ENCODE assay signal across 8 mouse cellular contexts in the genomic region with DNA sequence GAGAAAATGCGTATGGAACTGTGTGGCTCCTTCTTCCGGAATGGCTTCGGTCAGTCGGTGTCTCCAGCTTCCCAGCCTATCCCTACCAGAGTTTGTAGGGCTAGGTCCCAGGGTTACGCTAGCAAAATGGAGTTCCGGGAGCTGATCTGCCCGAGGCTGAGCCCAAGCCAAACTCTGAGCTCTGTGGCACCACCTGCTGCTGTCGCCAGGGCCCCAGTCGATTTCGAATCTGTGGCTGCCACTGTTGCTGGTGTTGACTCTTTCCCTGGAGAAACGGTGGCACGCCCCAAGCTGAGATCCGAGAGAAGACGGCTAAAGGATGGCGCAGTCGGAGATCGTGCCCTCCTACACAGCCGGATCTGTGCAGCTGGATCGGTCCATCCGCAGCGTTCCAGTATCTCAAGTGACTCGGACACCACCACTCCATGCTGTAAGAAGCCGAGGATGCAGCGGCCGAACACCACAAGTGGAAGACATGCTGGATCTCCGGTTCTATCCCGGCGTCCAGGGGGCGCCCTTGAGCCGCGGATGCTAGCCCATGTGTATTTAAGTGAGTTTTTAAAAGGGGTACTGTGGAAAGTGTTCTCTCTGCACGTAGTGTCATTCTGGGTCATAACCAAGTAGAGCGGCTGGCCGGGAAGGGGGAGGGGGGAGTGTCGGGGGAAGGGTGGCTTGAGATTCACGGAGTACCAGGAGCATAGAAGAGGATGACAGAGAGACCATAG. TPM values are rescaled to one million over a fixed set of nuclear protein-coding genes. Genes with fewer than 3 reads are reported as not detected.
A peak's percentile ranks its signal among the peaks of the same experiment; 100 is the strongest.
DNase-seq lines count a peak whose midpoint lies in the region; ATAC-seq and TF ChIP-seq lines count a peak whose summit lies in the region.

No protein-coding gene starts in this region.

- ATAC-seq in forebrain, embryonic 13.5 days, result peak; percentile 27; the same call in 1 of the 2 replicates
- peak; percentile 31; the same call in 1 of the 2 replicates for ATAC-seq in neural tube, embryonic 15.5 days (ENCODE audit: low FRiP score)

- peak overlapping the region; percentile 45 for H3K9ac ChIP-seq in forebrain, embryonic 13.5 days
- H3K9ac ChIP-seq in neural tube, embryonic 15.5 days (replicated peaks), result peak overlapping the region; percentile 8; the same call in 1 of the 2 replicates

- 1% methylated on average over 36 of the region's 36 CpGs for WGBS in forebrain, embryonic 13.5 days
- WGBS in neural tube, embryonic 15.5 days, result 2% methylated on average over 36 of the region's 36 CpGs

- H3K4me2 ChIP-seq in forebrain, embryonic 13.5 days, result peak overlapping the region; percentile 63
- peak overlapping the region; percentile 54 for H3K4me2 ChIP-seq in neural tube, embryonic 15.5 days

- no peaks in the 10 kb centered on the region for H3K27me3 ChIP-seq in E14TG2a.4 (ENCODE audit: insufficient read depth, low read length)
- no peaks in the 10 kb centered on the region for H3K27me3 ChIP-seq in forebrain, embryonic 13.5 days
- H3K27me3 ChIP-seq in neural tube, embryonic 15.5 days (replicated peaks), result no peaks in the 10 kb centered on the region; the same call in 1 of the 2 replicates

- no peak overlapping the region for H3K27ac ChIP-seq in forebrain, embryonic 13.5 days
- H3K27ac ChIP-seq in neural tube, embryonic 15.5 days (replicated peaks), result no peak overlapping the region

- intact Hi-C loops in heart, postnatal 14 days (cut with DNase I), result loop anchor here (2.0 kb wide), 1 partner anchor 24 kb away; no protein-coding TSS in a partner anchor

- peaks cover 1% of the 10 kb centered on the region; the same call in 1 of the 2 replicates for H3K36me3 ChIP-seq in E14TG2a.4 (ENCODE audit: insufficient read depth, low read length)
- H3K36me3 ChIP-seq in forebrain, embryonic 13.5 days (ENCODE audit: poor library complexity, severe bottlenecking), result 0 out of 2 replicates have a peak, but pooled peaks cover under 1% of the 10 kb centered on the region
- H3K36me3 ChIP-seq in neural tube, embryonic 15.5 days, result 0 out of 2 replicates have a peak, but pooled peaks cover 2% of the 10 kb centered on the region

- TF ChIP-seq CTCF in E14TG2a.4 (conservative IDR thresholded peaks at IDR 0.05; ENCODE audit: low read length), result peak; percentile 44

- H3K4me1 ChIP-seq in E14TG2a.4 (replicated peaks; ENCODE audit: low read depth, low read length), result peaks cover 26% of the 10 kb centered on the region
- H3K4me1 ChIP-seq in forebrain, embryonic 13.5 days, result peaks cover 5% of the 10 kb centered on the region
- 0 out of 2 replicates have a peak, but pooled peaks cover 7% of the 10 kb centered on the region for H3K4me1 ChIP-seq in neural tube, embryonic 15.5 days

- H3K4me3 ChIP-seq in E14TG2a.4 (replicated peaks; ENCODE audit: low read length), result peak overlapping the region; percentile 62
- H3K4me3 ChIP-seq in forebrain, embryonic 13.5 days, result peak overlapping the region; percentile 37
- H3K4me3 ChIP-seq in neural tube, embryonic 15.5 days (replicated peaks), result peak overlapping the region; percentile 29

- DNase-seq in c-Kit-positive CD71-positive TER-119-negative erythroid progenitor cells, embryonic 14.5 days (ENCODE audit: low read depth), result peak; percentile 83
- DNase-seq in heart, postnatal 14 days, result peak; percentile 88 to 92
- DNase-seq in layer of hippocampus, adult 11-12 months (ENCODE audit: low spot score), result peak; percentile 90
- DNase-seq in lung, adult 18-20 months, result peak; percentile 81 to 87
- peak; percentile 78 to 82 for DNase-seq in thymus, adult 18-20 months

- H3K9me3 ChIP-seq in E14TG2a.4 (ENCODE audit: low read length), result no peaks in the 10 kb centered on the region
- no peaks in the 10 kb centered on the region for H3K9me3 ChIP-seq in forebrain, embryonic 13.5 days (replicated peaks)
- no peaks in the 10 kb centered on the region for H3K9me3 ChIP-seq in neural tube, embryonic 15.5 days (replicated peaks)

RNA-seq across cellular contexts. Expression of a gene that starts 6.7 kb away (rescaled TPM):
- 0.31 and 0.68 TPM in 2 replicates for polyA plus RNA-seq in forebrain, embryonic 13.5 days (2015; fragmentation: Nextera tagmentation; extraction: Ambion mirVana)
- total RNA-seq in heart, postnatal 14 days (2021), result under 1 TPM; 0.53 to 0.83 TPM
- polyA plus RNA-seq in neural tube, embryonic 15.5 days (2015; fragmentation: Nextera tagmentation; extraction: Ambion mirVana), result 1.3 TPM in 1 of 2 replicates, not detected in the other

RNA-seq across cellular contexts. Expression of a gene that starts 11.6 kb away (rescaled TPM):
- polyA plus RNA-seq in forebrain, embryonic 13.5 days (2015; fragmentation: Nextera tagmentation; extraction: Ambion mirVana), result 7.6 and 9.2 TPM in 2 replicates
- total RNA-seq in heart, postnatal 14 days (2021), result 10 to 100 TPM in 1 of 2 experiments, 1 to 10 TPM in 1; 1.4 to 20.4 TPM
- 11.2 and 99.1 TPM in 2 replicates for polyA plus RNA-seq in neural tube, embryonic 15.5 days (2015; fragmentation: Nextera tagmentation; extraction: Ambion mirVana)

RNA-seq across cellular contexts. Expression of a gene that starts 15.4 kb away (rescaled TPM):
- polyA plus RNA-seq in forebrain, embryonic 13.5 days (2015; fragmentation: Nextera tagmentation; extraction: Ambion mirVana), result 251 and 261 TPM in 2 replicates
- 100 to 1,000 TPM; 114 to 128 TPM for total RNA-seq in heart, postnatal 14 days (2021)
- 205 and 232 TPM in 2 replicates for polyA plus RNA-seq in neural tube, embryonic 15.5 days (2015; fragmentation: Nextera tagmentation; extraction: Ambion mirVana)

RNA-seq across cellular contexts. Expression of a gene that starts 15.4 kb away (rescaled TPM):
- 186 and 193 TPM in 2 replicates for polyA plus RNA-seq in forebrain, embryonic 13.5 days (2015; fragmentation: Nextera tagmentation; extraction: Ambion mirVana)
- 10 to 100 TPM; 46.8 to 51.3 TPM for total RNA-seq in heart, postnatal 14 days (2021)
- polyA plus RNA-seq in neural tube, embryonic 15.5 days (2015; fragmentation: Nextera tagmentation; extraction: Ambion mirVana), result 198 and 199 TPM in 2 replicates

RNA-seq across cellular contexts. Expression of a gene that starts 29.0 kb away (rescaled TPM):
- polyA plus RNA-seq in forebrain, embryonic 13.5 days (2015; fragmentation: Nextera tagmentation; extraction: Ambion mirVana), result 2.3 and 4.5 TPM in 2 replicates
- total RNA-seq in heart, postnatal 14 days (2021), result 1 to 10 TPM; 1.2 TPM
- 2.5 and 3.8 TPM in 2 replicates for polyA plus RNA-seq in neural tube, embryonic 15.5 days (2015; fragmentation: Nextera tagmentation; extraction: Ambion mirVana)
